Mouse (Mus musculus) colon, adult 2 months (tissue): ENCODE measurements around the gene Gm5788. TPM values are rescaled to one million over a fixed set of nuclear protein-coding genes. Genes with fewer than 3 reads are reported as not detected.

Experiments used
- polyA plus RNA-seq: library from polyadenylated mRNA; depleted of rRNA; stranded (reverse); fragments of >200 nt; gene quantifications from 2 replicates; pipeline ENCODE4 v1.2.3, GENCODE M21; 2012; rRNA removed

The Gm5788 gene
- polyA plus RNA-seq = not detected in 2 replicates

DNA sequence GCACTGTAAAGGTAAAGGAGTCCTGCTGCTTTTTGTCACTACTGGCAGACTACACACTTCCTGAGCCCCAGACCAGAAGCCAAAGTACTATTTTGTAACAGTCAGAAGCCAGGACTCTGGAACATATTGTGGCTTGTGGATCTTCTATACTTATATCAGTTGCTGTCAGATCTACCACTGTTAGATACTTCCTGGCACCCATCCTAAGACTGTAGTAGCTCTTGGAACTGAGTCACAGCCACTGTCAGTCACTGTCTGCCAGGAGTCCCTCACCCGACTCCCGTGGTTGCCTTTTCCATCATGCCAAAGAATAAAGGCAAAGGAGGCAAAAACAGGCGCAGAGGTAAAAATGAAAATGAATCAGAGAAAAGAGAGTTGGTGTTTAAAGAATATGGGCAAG, at the start of gene Gm5788:
Gene Gm5788, plus strand, starts transcription at position 301 of the 400 bp plus-strand sequence.

DNA sequence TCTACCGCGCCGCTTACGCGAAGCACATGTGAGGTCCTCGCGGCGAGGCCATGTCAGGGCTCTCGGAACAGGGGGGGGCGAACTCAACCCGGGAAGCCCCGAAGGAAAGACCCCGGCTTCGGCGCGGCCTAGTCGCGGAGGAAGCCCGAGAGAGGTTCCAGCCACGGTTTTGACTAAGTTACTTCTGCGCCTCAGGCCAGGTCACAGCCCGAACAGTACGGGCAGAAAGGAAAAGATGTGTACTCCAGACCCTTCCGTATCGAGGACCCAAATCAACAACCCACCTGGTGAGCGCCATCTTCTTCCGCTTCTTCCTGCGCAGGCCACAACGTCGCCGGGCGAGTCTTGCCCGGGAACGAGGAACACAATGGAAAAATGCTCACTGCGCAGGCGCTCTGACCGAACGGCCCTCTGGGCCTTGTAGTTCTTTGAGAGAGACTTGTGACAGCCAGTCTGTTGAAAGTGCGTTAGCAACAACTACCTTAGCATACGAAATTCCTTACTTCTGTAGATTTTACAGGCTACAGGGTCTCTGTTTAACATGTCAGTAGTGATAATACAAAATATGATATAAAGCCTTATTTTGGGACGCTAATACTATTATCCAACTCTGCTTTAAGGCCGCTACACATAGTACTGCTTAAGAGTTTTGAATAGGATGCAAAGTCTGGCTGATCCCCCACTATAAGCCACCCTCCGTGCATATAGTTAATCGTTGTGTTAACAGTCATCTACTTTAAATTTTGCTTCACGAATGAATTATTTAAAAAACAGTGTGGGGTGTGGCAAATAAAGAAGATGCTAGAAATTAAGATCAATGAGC, 22.3 kb upstream of the Gm5788 start, which contains the start of gene Snw1:
Gene Snw1, minus strand, starts transcription at position 311 of the 823 bp plus-strand sequence.

DNA sequence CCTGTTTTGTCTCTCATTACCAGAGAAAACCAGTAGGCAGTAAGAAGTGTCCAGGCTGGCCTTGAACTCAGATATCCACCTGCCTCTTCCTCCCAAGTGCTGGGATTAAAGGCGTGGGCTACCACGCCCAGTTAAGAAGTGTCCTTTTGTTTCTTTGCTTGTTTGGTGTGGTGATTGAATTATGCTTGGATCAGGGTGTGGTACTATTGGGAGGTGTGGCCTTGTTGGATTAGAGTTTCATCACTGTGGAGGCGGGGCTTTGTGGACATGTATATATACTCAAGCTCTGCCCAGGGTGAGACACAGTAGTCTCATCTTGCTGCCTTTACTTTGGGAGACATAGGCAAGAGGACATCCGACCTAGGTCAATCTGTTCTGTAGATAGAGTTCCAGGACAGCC, 19.5 kb downstream of the Gm5788 start, which contains the start of gene Gm8300:
Gene Gm8300, plus strand, starts transcription at position 301 of the 400 bp plus-strand sequence.

Other genes starting within 250 kb of the Gm5788 start
- gene Vipas39, start 228.5 kb upstream of the Gm5788 start, polyA plus RNA-seq = 23.7 and 24.5 TPM in 2 replicates
- gene Ahsa1, start 228.2 kb upstream of the Gm5788 start, polyA plus RNA-seq = 43.3 and 45.1 TPM in 2 replicates
- gene Ism2, start 195.0 kb upstream of the Gm5788 start, polyA plus RNA-seq = 0.22 and 0.27 TPM in 2 replicates
- 25.4 and 26.5 TPM in 2 replicates for gene Sptlc2, start 106.4 kb upstream of the Gm5788 start, polyA plus RNA-seq
- 7.6 and 8.3 TPM in 2 replicates for gene Slirp, start 50.8 kb upstream of the Gm5788 start, polyA plus RNA-seq
- gene Alkbh1, start 50.7 kb upstream of the Gm5788 start, polyA plus RNA-seq = 13.7 and 14.7 TPM in 2 replicates
- 4.3 and 5.5 TPM in 2 replicates for gene Snw1, start 22.4 kb upstream of the Gm5788 start, polyA plus RNA-seq
- not detected in 2 replicates for gene Gm8300, start 19.6 kb downstream of the Gm5788 start, polyA plus RNA-seq
- gene Oog1, start 108.0 kb downstream of the Gm5788 start, polyA plus RNA-seq = not detected in 2 replicates
- not detected in 2 replicates for gene Gm4027, start 124.1 kb downstream of the Gm5788 start, polyA plus RNA-seq
- not detected in 2 replicates for gene Gm16381, start 149.9 kb downstream of the Gm5788 start, polyA plus RNA-seq